ENCODE assay signal across 29 mouse cellular contexts in genomic region chrX:100118362-100118761, GRCm38 (mm10).
DNase-seq lines count a peak whose midpoint lies in the region; ATAC-seq and TF ChIP-seq lines count a peak whose summit lies in the region.
"Had no signal": no experiment of that assay in that cellular context is flagged by ENCODE, and none has a peak within 500 bp of the region (broad histone marks: within the 10 kb centered on the region; RNA-seq: fewer than 3 reads in every experiment).

No protein-coding gene starts in this region.

- WGBS in kidney, postnatal 0 days, result 25% methylated on average over 1 of the region's 1 CpGs
- 14% methylated on average over 1 of the region's 1 CpGs for WGBS in stomach, postnatal 0 days

- no peak overlapping the region for H3K4me3 ChIP-seq in kidney, postnatal 0 days (replicated peaks; ENCODE audit: low read depth, low read length)
- no peak overlapping the region for H3K4me3 ChIP-seq in MEL (ENCODE audit: control insufficient read depth in 1 of 2, insufficient read depth in 1 of 2, low read depth in 2 of 2, low read length in 2 of 2)
- no peak overlapping the region for H3K4me3 ChIP-seq in stomach, postnatal 0 days (ENCODE audit: low read depth, low read length)
- H3K4me3 ChIP-seq: embryonic facial prominence, embryonic 10.5 days; embryonic facial prominence, embryonic 12.5 days; erythroblast, embryonic 14.5 days; forebrain, embryonic 10.5 days; forebrain, embryonic 12.5 days had no signal

- H3K36me3 ChIP-seq in kidney, postnatal 0 days (ENCODE audit: insufficient read depth, low read length), result no peaks in the 10 kb centered on the region
- H3K36me3 ChIP-seq in MEL (ENCODE audit: control insufficient read depth in 1 of 2, insufficient read depth in 2 of 2, low read length in 2 of 2), result no peaks in the 10 kb centered on the region; a peak in 1 of 4 replicates
- H3K36me3 ChIP-seq in stomach, postnatal 0 days (ENCODE audit: control insufficient read depth, insufficient read depth, low read length), result no peaks in the 10 kb centered on the region
- H3K36me3 ChIP-seq: embryonic facial prominence, embryonic 10.5 days; embryonic facial prominence, embryonic 12.5 days; forebrain, embryonic 10.5 days; forebrain, embryonic 12.5 days; G1E had no signal

- ATAC-seq in kidney, postnatal 0 days (replicated peaks; ENCODE audit: low FRiP score, low read depth), result no peak
- peak; percentile 62 for ATAC-seq in common myeloid progenitor, adult 5-6 weeks (replicated peaks; ENCODE audit: low read depth, poor library complexity, severe bottlenecking)
- ATAC-seq in megakaryocyte progenitor cell, adult 5-6 weeks (replicated peaks; ENCODE audit: poor library complexity), result peak; percentile 58
- no peak for ATAC-seq in stomach, postnatal 0 days (ENCODE audit: low FRiP score, low TSS enrichment)
- ATAC-seq: activated CD4-positive, CD25-positive, alpha-beta regulatory T cell, adult 4 months; CD4-positive, CD25-positive, alpha-beta regulatory T cell, adult 4 months; forebrain, embryonic 14.5 days; forebrain, embryonic 16.5 days; Patski had no signal

- TF ChIP-seq CTCF in kidney, postnatal 0 days (IDR thresholded peaks at IDR 0.05; ENCODE audit: low read depth), result no peak
- no peak for TF ChIP-seq CTCF in MEL (IDR thresholded peaks at IDR 0.05 in 2 of 3, conservative IDR thresholded peaks at IDR 0.05 in 1 of 3; ENCODE audit: control insufficient read depth in 1 of 3, insufficient read depth in 1 of 3, low read depth in 2 of 3, low read length in 3 of 3, poor library complexity in 1 of 3, severe bottlenecking in 1 of 3)
- TF ChIP-seq CTCF in stomach, postnatal 0 days (IDR thresholded peaks at IDR 0.05; ENCODE audit: low read depth), result no peak

- no peaks in the 10 kb centered on the region for H3K27me3 ChIP-seq in kidney, postnatal 0 days (ENCODE audit: insufficient read depth, low read length)
- H3K27me3 ChIP-seq in MEL (ENCODE audit: control insufficient read depth in 1 of 2, insufficient read depth in 2 of 2, low read length in 2 of 2), result no peaks in the 10 kb centered on the region
- H3K27me3 ChIP-seq in stomach, postnatal 0 days (ENCODE audit: control insufficient read depth, insufficient read depth, low read length), result no peaks in the 10 kb centered on the region
- H3K27me3 ChIP-seq: CH12.LX; forebrain, embryonic 12.5 days had no signal

- H3K4me2 ChIP-seq in kidney, postnatal 0 days (ENCODE audit: low read length), result no peak overlapping the region
- no peak overlapping the region for H3K4me2 ChIP-seq in stomach, postnatal 0 days (replicated peaks; ENCODE audit: low read depth)
- H3K4me2 ChIP-seq: embryonic facial prominence, embryonic 12.5 days; forebrain, embryonic 12.5 days had no signal

- H3K9ac ChIP-seq in kidney, postnatal 0 days (ENCODE audit: low read depth, low read length), result no peak overlapping the region
- H3K9ac ChIP-seq in MEL (ENCODE audit: control insufficient read depth, low read depth, low read length, poor library complexity, severe bottlenecking), result no peak overlapping the region
- no peak overlapping the region for H3K9ac ChIP-seq in stomach, postnatal 0 days (ENCODE audit: low read length)
- H3K9ac ChIP-seq: embryonic facial prominence, embryonic 12.5 days; forebrain, embryonic 12.5 days had no signal

- H3K9me3 ChIP-seq in kidney, postnatal 0 days (replicated peaks; ENCODE audit: low read length), result no peaks in the 10 kb centered on the region
- no peaks in the 10 kb centered on the region for H3K9me3 ChIP-seq in MEL (replicated peaks; ENCODE audit: insufficient read depth, low read length)
- H3K9me3 ChIP-seq in stomach, postnatal 0 days (ENCODE audit: control insufficient read depth, low read length), result no peaks in the 10 kb centered on the region
- H3K9me3 ChIP-seq: embryonic facial prominence, embryonic 10.5 days; embryonic facial prominence, embryonic 12.5 days; forebrain, embryonic 10.5 days; forebrain, embryonic 12.5 days; G1E had no signal

- TF ChIP-seq EP300 in MEL (IDR thresholded peaks at IDR 0.05; ENCODE audit: low read depth in 1 of 2, low read length in 2 of 2), result peak; percentile 32 to 59; a peak in 3 of 4 replicates
- TF ChIP-seq EP300 in stomach, postnatal 0 days (optimal IDR thresholded peaks at IDR 0.05), result no peak

- no peak overlapping the region for H3K27ac ChIP-seq in kidney, postnatal 0 days
- no peak overlapping the region for H3K27ac ChIP-seq in MEL (ENCODE audit: control insufficient read depth, low read depth, low read length)
- no peak overlapping the region for H3K27ac ChIP-seq in stomach, postnatal 0 days (replicated peaks)
- H3K27ac ChIP-seq: embryonic facial prominence, embryonic 10.5 days; embryonic facial prominence, embryonic 12.5 days; forebrain, embryonic 10.5 days; forebrain, embryonic 12.5 days had no signal

- no peak for TF ChIP-seq RAD21 in MEL (IDR thresholded peaks at IDR 0.05; ENCODE audit: low read depth, low read length)

- no peaks in the 10 kb centered on the region for H3K4me1 ChIP-seq in kidney, postnatal 0 days (replicated peaks; ENCODE audit: insufficient read depth, low read length)
- no peaks in the 10 kb centered on the region for H3K4me1 ChIP-seq in MEL (ENCODE audit: control insufficient read depth in 1 of 2, insufficient read depth in 2 of 2, low read length in 2 of 2)
- H3K4me1 ChIP-seq in stomach, postnatal 0 days (replicated peaks; ENCODE audit: control insufficient read depth, insufficient read depth), result no peaks in the 10 kb centered on the region
- H3K4me1 ChIP-seq: embryonic facial prominence, embryonic 10.5 days; embryonic facial prominence, embryonic 12.5 days; forebrain, embryonic 12.5 days had no signal

- peak; percentile 21 for DNase-seq in kidney, postnatal 0 days (ENCODE audit: low spot score)
- DNase-seq in kidney, postnatal 4 days, result no peak
- DNase-seq in MEL (ENCODE audit: low read depth, low spot score), result peak; percentile 53
- no peak for DNase-seq in adrenal gland, adult 8-10 months
- DNase-seq in stomach, postnatal 0 days (ENCODE audit: low spot score), result no peak
- DNase-seq in testis, postnatal 10 days (ENCODE audit: low spot score), result no peak
- DNase-seq: adrenal gland, postnatal 10 days; adrenal gland, postnatal 25 days; B cell, adult 2 months; cerebellum, adult 11 months; cerebellum, adult 18-20 months; cerebellum, adult 8-10 months; cerebellum, adult 9-11 months; cerebellum, postnatal 14 days; cerebellum, postnatal 36 days had no signal

- no peak for TF ChIP-seq POLR2A in MEL (IDR thresholded peaks at IDR 0.05; ENCODE audit: control insufficient read depth in 1 of 2, insufficient read depth in 1 of 2, low read depth in 1 of 2, low read length in 2 of 2, poor library complexity in 1 of 2)

- H3K79me2 ChIP-seq in MEL (ENCODE audit: control insufficient read depth, insufficient read depth, low read length, poor library complexity), result no peaks in the 10 kb centered on the region

TF ChIP-seq in MEL, 35 proteins besides CTCF, POLR2A, EP300 and RAD21:
- no peak for TF ChIP-seq GABPA (IDR thresholded peaks at IDR 0.05; ENCODE audit: low read depth, low read length)
- peak; percentile 87 for TF ChIP-seq RCOR1 (IDR thresholded peaks at IDR 0.05; ENCODE audit: low read depth, low read length)
- TF ChIP-seq CHD2 (IDR thresholded peaks at IDR 0.05; ENCODE audit: low read length), result no peak
- peak; percentile 31; the same call in 1 of the 2 replicates for TF ChIP-seq MEF2A (IDR thresholded peaks at IDR 0.05; ENCODE audit: extremely low read depth, insufficient replicate concordance, low read depth, low read length, poor library complexity, severe bottlenecking)
- TF ChIP-seq TAL1 (IDR thresholded peaks at IDR 0.05; ENCODE audit: low read length), result peak; percentile 71
- peak; percentile 31; the same call in 1 of the 2 replicates for TF ChIP-seq ETS1 (IDR thresholded peaks at IDR 0.05; ENCODE audit: low read depth, low read length)
- TF ChIP-seq GATA1 (IDR thresholded peaks at IDR 0.05; ENCODE audit: low read depth, low read length), result peak; percentile 41
- TF ChIP-seq TCF12 (IDR thresholded peaks at IDR 0.05; ENCODE audit: low read depth, low read length), result 0 out of 2 replicates have a peak, but pooled peaks have one; percentile 10

Comparison
In these comparisons a context has a peak if more than half of its experiments do, and no peak if none do; other contexts are left out.
1. DNase-seq: peak in kidney, postnatal 0 days (single experiment) and MEL (single experiment); none in kidney, postnatal 4 days (0 of 2), adrenal gland, adult 8-10 months (single experiment), stomach, postnatal 0 days (single experiment) and testis, postnatal 10 days (single experiment).
2. ATAC-seq: peak in common myeloid progenitor, adult 5-6 weeks (single experiment) and megakaryocyte progenitor cell, adult 5-6 weeks (single experiment); none in kidney, postnatal 0 days (single experiment) and stomach, postnatal 0 days (single experiment).